Mouse (Mus musculus) G1E (cell line): ENCODE results near the gene Cnr2. TPM values are rescaled to one million over a fixed set of nuclear protein-coding genes. Genes with fewer than 3 reads are reported as not detected.

Experiments used
- ATAC-seq: 2 replicates; pipeline ENCODE4 v1.8.0; 2016; ENCODE audit warnings: mild to moderate bottlenecking; ENCODE audit not compliant: insufficient number of reproducible peaks, poor library complexity, low FRiP score, severe bottlenecking; ENCODE audit errors: extremely low read depth
- DNase-seq: peaks from one replicate; pipeline ENCODE4 v3.0.0; 2012; ENCODE audit warnings: low spot score
- H3K27me3 ChIP-seq: 2 replicates; pipeline ENCODE4 v1.6.1; 2012; ENCODE audit warnings: mild to moderate bottlenecking, low read length, inconsistent platforms; ENCODE audit not compliant: insufficient read depth
- H3K36me3 ChIP-seq: replicated peaks from 2 replicates; pipeline ENCODE3; 2012; ENCODE audit warnings: mild to moderate bottlenecking, inconsistent platforms
- H3K4me1 ChIP-seq: 2 replicates; pipeline ENCODE4 v1.6.1; 2012; ENCODE audit warnings: low read depth, low read length, inconsistent platforms, mixed read lengths; ENCODE audit not compliant: insufficient read depth
- H3K4me3 ChIP-seq: 2 replicates; pipeline ENCODE4 v1.5.1; 2012; ENCODE audit warnings: low read depth, mild to moderate bottlenecking, inconsistent platforms, low read length, moderate library complexity, mixed read lengths
- H3K9me3 ChIP-seq: replicated peaks from 2 replicates; pipeline ENCODE4 v1.6.1; 2012; ENCODE audit warnings: inconsistent platforms
- CTCF ChIP-seq: IDR thresholded peaks from 2 replicates; pipeline ENCODE4 v1.5.1; 2012; ENCODE audit warnings: low read depth, low read length, inconsistent platforms, mixed read lengths
- GATA1 ChIP-seq: IDR thresholded peaks from 2 replicates; pipeline ENCODE4 v1.6.1; 2012; ENCODE audit warnings: borderline replicate concordance, low read length, inconsistent platforms, mixed read lengths
- GATA2 ChIP-seq: IDR thresholded peaks from 2 replicates; pipeline ENCODE4 v1.6.1; 2012; ENCODE audit warnings: low read depth, low read length, inconsistent platforms, borderline replicate concordance
- POLR2AphosphoS5 ChIP-seq: IDR thresholded peaks from 2 replicates; pipeline ENCODE4 v1.6.1; 2012; ENCODE audit warnings: low read depth, low read length, inconsistent platforms; ENCODE audit not compliant: insufficient replicate concordance
- TAL1 ChIP-seq: conservative IDR thresholded peaks from 2 replicates; pipeline ENCODE4 v1.6.1; 2012; ENCODE audit warnings: low read depth, low read length, inconsistent platforms, mixed read lengths
- polyA plus RNA-seq: library from polyadenylated mRNA; stranded (reverse); fragments of >175 nt; gene quantifications from 2 replicates; pipeline ENCODE4 v1.2.3, GENCODE M21; 2012
- total RNA-seq, 2 experiments: library from RNA; stranded (forward) in 1 of 2; stranded (reverse) in 1 of 2; fragments of 200-1000 nt in 1 of 2; fragments of >200 nt in 1 of 2; fragmentation: Nextera tagmentation in 1 of 2; gene quantifications; 2 replicates each; pipeline ENCODE4 v1.2.3; 2014 to 2017

Gene Cnr2
- total and polyA plus RNA-seq, 3 experiments: 5.1 to 28.2 (median 13.6) TPM

DNA sequence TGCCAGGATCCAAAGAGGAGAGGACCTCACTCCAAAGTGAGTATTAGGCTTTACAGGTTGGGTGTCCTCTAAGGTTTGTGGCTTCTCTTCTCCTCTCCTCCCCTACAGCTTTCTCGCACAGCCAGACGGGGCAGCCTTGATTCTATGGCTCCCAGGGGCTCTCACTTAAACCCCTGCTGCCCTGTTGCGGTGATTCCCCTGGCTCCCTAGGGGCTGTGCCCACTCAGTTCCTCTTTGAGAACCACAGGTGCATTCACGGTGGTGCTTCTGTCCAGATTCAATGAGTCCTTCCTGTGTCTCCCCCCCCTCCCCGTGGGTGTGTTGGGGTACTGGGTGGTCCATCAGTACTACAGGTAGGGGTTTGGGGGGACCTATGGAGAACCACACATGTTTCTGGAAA, 4.8 kb downstream of the Cnr2 start:
- Histone ChIP-seq H3K4me3 (no peak overlapping the region), H3K36me3 (peaks cover 47% of the 10 kb centered on the region), H3K27me3 (no peaks in the 10 kb centered on the region), H3K9me3 (no peaks in the 10 kb centered on the region), H3K4me1 (peaks cover 74% of the 10 kb centered on the region)
- ATAC-seq (no peak), DNase-seq (no peak)
- no peak for TF ChIP-seq GATA2
- TF ChIP-seq TAL1: no peak
- no peak for TF ChIP-seq CTCF
- TF ChIP-seq POLR2AphosphoS5: no peak
- no peak for TF ChIP-seq GATA1

DNA sequence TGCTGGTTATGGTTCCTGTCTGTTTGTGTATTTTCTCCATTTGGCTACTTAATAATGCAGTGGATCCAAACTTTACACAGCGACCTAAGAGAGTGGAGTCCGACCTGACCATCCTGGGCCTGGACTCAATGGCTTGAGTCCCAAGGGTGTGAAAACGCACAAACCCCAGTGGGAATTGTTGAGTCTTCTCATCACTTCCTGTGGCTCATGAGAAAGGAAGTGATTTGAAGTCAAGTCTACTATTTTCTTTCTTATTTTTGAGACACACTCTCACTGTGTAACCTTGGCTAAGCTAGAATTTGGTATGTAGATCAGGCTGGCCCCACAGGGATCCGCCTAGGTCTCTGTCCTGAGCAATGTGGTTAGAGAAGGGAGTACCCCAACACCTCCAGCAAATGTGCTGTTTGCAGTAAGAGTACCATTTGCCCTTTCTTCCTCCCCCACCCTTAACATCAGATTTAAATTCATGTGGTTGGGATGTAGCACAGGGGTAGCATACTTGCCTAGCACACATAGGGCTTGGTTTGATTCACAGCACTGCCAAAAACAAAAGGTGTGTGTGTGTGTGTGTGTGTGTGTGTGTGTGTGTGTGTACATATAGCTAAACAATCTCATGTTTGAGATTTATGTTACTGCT, 7.5 kb downstream of the Cnr2 start:
- Histone ChIP-seq H3K4me1 (peaks cover 72% of the 10 kb centered on the region), H3K27me3 (no peaks in the 10 kb centered on the region), H3K9me3 (no peaks in the 10 kb centered on the region), H3K36me3 (peaks cover 55% of the 10 kb centered on the region), H3K4me3 (no peak overlapping the region)
- no peak for TF ChIP-seq CTCF
- TF ChIP-seq POLR2AphosphoS5: no peak
- no peak for TF ChIP-seq GATA2
- no peak for TF ChIP-seq TAL1
- TF ChIP-seq GATA1: no peak
- DNase-seq (no peak), ATAC-seq (no peak)

DNA sequence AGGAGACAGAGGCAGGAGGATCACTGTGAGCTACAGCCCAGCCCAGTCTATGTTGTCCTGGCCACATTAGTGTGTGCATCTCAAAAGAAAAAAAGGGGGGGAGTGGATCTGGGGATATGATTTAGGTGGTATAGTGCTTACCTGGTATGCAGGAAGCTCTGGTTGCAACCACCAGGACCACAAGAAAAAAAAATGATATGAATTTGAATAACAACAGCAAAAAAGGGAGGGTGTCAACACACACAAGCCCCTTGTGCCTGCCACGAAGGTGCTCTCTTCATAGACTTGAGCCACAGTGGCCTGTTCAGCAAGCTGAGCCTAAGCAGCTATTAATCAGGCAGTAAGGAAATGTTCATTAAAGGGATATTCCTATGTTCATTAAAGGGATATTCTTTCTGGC, 9.6 kb downstream of the Cnr2 start:
- H3K4me1 ChIP-seq: peaks cover 70% of the 10 kb centered on the region
- no peaks in the 10 kb centered on the region for H3K9me3 ChIP-seq
- H3K4me3 ChIP-seq: no peak overlapping the region
- TF ChIP-seq GATA2 (no peak), TAL1 (no peak), POLR2AphosphoS5 (no peak), GATA1 (no peak), CTCF (no peak)
- H3K36me3 ChIP-seq: peaks cover 59% of the 10 kb centered on the region
- no peaks in the 10 kb centered on the region for H3K27me3 ChIP-seq
- no peak for DNase-seq
- ATAC-seq: no peak

DNA sequence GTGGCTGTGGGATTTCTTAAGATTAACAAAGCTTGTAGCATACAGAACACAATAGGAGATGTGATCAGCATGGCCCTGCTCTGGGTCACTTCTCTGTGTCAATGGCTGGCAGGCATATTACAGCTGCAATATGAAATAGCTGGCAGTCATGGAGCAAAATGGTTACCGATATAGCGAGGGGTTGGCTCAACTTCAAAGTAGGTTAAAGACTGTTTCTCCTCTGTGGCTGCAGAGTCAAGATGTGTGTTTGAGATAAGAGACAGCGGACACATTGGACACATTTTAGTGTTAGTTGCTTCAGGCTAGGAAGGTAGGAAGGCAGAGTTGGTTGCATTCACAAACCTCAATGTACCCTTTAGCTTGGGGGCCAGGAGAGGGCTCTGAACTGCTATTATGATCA, 11.4 kb downstream of the Cnr2 start:
- peak; percentile 77 for ATAC-seq
- peak; percentile 79 for TF ChIP-seq TAL1
- peak; percentile 75; the same call in 1 of the 2 replicates for TF ChIP-seq GATA2
- TF ChIP-seq CTCF: no peak
- H3K36me3 ChIP-seq: peaks cover 51% of the 10 kb centered on the region
- DNase-seq: no peak
- H3K4me1 ChIP-seq: peaks cover 78% of the 10 kb centered on the region
- no peaks in the 10 kb centered on the region for H3K9me3 ChIP-seq
- no peaks in the 10 kb centered on the region for H3K27me3 ChIP-seq
- no peak overlapping the region; the same call in 1 of the 2 replicates for H3K4me3 ChIP-seq

DNA sequence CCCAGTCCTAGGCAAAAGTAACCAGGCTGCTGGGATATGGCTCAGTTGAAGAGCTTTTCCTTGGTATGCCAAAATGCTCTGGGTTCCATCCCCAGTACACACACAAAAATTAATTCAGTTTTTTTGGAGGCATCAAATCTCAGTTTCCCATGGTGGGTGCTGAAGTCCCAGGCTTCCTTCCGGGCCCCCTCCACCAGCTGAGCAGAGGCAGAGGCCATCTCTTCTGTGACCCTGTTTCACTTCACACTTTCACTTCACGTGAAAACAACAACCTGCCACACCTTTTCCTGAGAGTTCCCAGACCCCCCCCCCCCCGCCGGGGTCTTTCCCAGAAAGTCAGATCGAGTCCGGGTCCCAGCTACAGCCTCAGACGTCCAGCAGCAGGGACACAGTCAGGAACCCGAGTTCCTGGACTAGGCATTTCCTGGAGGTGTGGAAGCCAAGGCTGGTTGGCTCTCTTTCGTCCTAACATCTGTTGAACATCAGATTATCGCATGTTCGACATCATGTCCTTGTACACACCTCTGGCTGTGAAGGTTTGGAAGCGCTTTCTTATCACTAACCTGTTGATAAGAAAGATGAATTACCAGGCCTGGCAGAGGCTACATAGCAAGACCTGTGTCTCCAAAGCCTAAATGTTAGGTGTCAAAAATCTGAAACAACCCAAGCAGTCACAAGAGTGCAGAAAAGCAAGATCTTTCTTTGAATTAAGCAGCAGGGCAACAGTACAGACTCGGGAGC, 14.3 kb downstream of the Cnr2 start:
- ATAC-seq (no peak), DNase-seq (no peak)
- H3K4me3 ChIP-seq: no peak overlapping the region
- no peak for TF ChIP-seq GATA2
- TF ChIP-seq GATA1: no peak
- TF ChIP-seq TAL1: no peak
- no peak for TF ChIP-seq POLR2AphosphoS5
- TF ChIP-seq CTCF: no peak
- no peaks in the 10 kb centered on the region for H3K9me3 ChIP-seq
- H3K36me3 ChIP-seq: peaks cover 28% of the 10 kb centered on the region
- no peaks in the 10 kb centered on the region for H3K27me3 ChIP-seq
- H3K4me1 ChIP-seq: peaks cover 83% of the 10 kb centered on the region

DNA sequence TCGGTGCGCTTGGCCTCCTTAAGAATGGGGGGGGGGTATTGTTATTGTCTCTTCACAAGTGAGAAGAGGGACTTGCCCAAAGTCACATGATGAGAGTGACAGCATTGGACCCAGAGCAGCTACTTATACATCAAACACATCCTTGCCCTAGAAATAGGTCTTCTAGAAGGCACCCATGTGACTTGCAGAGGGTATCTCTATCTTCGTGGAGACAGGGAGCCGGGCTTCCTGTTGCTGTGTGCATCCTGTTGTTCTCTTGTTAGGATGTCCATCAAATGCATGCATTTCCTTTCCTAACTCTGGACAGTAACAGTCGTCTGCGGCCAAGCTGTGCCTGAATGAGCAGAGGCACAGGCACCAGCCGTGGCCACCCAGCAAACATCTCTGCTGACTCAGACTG, 16.3 kb downstream of the Cnr2 start:
- DNase-seq (no peak), ATAC-seq (no peak; the same call in 1 of the 2 replicates)
- TF ChIP-seq POLR2AphosphoS5 (no peak), GATA2 (no peak), CTCF (no peak), TAL1 (no peak), GATA1 (no peak)
- H3K9me3 ChIP-seq: no peaks in the 10 kb centered on the region
- peaks cover under 1% of the 10 kb centered on the region; the same call in 1 of the 2 replicates for H3K27me3 ChIP-seq
- no peak overlapping the region for H3K4me3 ChIP-seq
- peaks cover 26% of the 10 kb centered on the region for H3K36me3 ChIP-seq
- peaks cover 64% of the 10 kb centered on the region for H3K4me1 ChIP-seq
